Mouse (Mus musculus) forebrain, embryonic 10.5 days (tissue): ENCODE data around the gene Arsb. TPM values are rescaled to one million over a fixed set of nuclear protein-coding genes. Genes with fewer than 3 reads are reported as not detected.

ENCODE experiments used
- DNase-seq: peaks from one replicate; pipeline ENCODE4 v3.0.0-alpha.2; 2017; ENCODE audit warnings: low spot score; ENCODE audit errors: extremely low spot score
- H3K27ac ChIP-seq: fragments of 300-500 bp; sonication (generic); 2 replicates; pipeline ENCODE4 v1.5.1; 2016; ENCODE audit warnings: mild to moderate bottlenecking
- H3K27me3 ChIP-seq: fragments of 300-500 bp; sonication (generic); 2 replicates; pipeline ENCODE4 v1.6.1; 2016; ENCODE audit warnings: mild to moderate bottlenecking; ENCODE audit not compliant: poor library complexity, severe bottlenecking
- H3K36me3 ChIP-seq: fragments of 300-500 bp; sonication (generic); replicated peaks from 2 replicates; pipeline ENCODE4 v1.6.1; 2016; ENCODE audit warnings: mild to moderate bottlenecking, moderate library complexity
- H3K4me1 ChIP-seq: fragments of 300-500 bp; sonication (generic); 2 replicates; pipeline ENCODE4 v1.6.1; 2016
- H3K4me3 ChIP-seq: fragments of 300-500 bp; sonication (generic); 2 replicates; pipeline ENCODE4 v1.5.1; 2016; ENCODE audit warnings: mild to moderate bottlenecking, moderate library complexity
- H3K9me3 ChIP-seq: fragments of 300-500 bp; sonication (generic); 2 replicates; pipeline ENCODE4 v1.6.1; 2016; ENCODE audit warnings: mild to moderate bottlenecking, moderate library complexity
- whole genome bisulfite sequencing: fragments of 180-500 bp; shearing (Covaris S2); methylation state at CpG from one replicate; pipeline ENCODE4 v1.1.7; 2016; 5-methylcytosine and 5-hydroxymethylcytosine counted together
- polyA plus RNA-seq: library from polyadenylated mRNA; unstranded; fragments of >200 nt; fragmentation: Nextera tagmentation; extraction: Ambion mirVana; gene quantifications from 2 replicates; pipeline ENCODE4 v1.2.1, GENCODE M21; 2016

Gene Arsb
- polyA plus RNA-seq, 1 experiment from 2014 or later, result 4.1 TPM

DNA sequence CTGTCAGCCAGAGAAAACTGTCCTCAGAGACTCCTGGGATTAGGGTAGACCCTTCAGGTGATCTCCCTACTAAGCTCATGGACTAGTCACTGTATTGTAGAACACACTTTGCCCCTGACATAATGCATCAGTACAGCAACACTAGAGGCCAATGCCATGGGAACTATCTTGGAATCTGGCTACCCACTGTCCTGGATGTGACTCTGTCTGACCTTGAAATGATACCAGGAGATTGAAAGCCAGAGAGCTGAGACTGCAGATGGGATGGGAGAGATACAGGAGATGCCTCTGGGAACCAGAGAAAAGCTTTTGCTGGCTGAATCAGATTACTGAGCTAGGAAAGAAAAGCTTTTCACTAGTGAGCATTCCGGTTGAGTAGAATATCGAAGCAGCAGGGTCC is 130.7 kb downstream of the Arsb start:
- H3K27ac ChIP-seq, result no peak overlapping the region
- peaks cover 18% of the 10 kb centered on the region for H3K4me1 ChIP-seq
- H3K4me3 ChIP-seq, result no peak overlapping the region
- H3K9me3 ChIP-seq, result no peaks in the 10 kb centered on the region
- 85% methylated on average over 2 of the region's 2 CpGs for WGBS
- no peaks in the 10 kb centered on the region for H3K27me3 ChIP-seq
- no peaks in the 10 kb centered on the region for H3K36me3 ChIP-seq
- DNase-seq, result no peak

GRCm38 (mm10) chr13:93906552-93907245 is 135.3 kb downstream of the Arsb start:
- Histone ChIP-seq H3K4me3 (no peak overlapping the region), H3K4me1 (peaks cover 12% of the 10 kb centered on the region), H3K27ac (no peak overlapping the region), H3K9me3 (no peaks in the 10 kb centered on the region), H3K36me3 (no peaks in the 10 kb centered on the region), H3K27me3 (no peaks in the 10 kb centered on the region)
- no peak for DNase-seq
- 87% methylated on average over 10 of the region's 10 CpGs for WGBS

DNA sequence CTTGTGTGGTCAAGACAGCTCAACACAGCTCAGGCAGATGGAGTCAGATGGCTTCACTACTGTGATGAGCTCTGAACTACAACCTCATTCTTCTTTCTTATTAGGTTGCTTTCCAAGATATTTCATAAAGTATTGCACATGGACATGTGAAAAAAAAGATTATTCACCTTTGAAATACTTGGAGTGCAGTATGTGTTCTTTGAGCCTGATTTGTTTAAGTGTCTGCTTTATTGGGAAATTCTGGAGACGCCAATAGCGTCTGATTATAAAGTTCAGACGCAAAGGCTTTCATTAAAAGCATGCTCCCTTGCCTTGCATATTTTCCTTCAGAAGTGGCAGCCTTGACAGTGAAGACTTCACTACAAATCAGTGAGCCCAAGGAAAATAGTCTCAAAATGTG is 136.5 kb downstream of the Arsb start:
- H3K27me3 ChIP-seq, result no peaks in the 10 kb centered on the region
- WGBS, result 90% methylated on average over 3 of the region's 3 CpGs

DNA sequence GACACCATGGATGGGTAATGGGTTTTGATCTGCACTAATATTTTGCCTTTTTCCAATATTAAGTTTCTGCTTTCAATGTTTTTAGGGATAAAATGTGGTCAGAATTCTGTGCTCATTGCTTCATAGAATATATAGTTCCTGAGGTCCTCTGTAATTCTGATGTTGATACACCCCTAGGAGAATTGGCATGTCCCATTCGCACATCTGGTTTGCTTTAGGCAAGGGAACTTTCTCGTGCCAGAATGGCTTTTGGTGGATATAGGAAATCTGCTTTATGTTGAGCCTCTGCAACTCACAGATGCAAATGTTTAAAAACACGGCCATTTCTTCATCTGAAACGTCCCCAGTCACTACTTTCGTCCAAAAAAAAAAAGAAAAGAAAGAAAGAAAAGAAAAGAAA is 138.4 kb downstream of the Arsb start:
- no peak overlapping the region for H3K27ac ChIP-seq
- no peaks in the 10 kb centered on the region for H3K9me3 ChIP-seq
- H3K4me1 ChIP-seq, result peaks cover 13% of the 10 kb centered on the region
- H3K36me3 ChIP-seq, result no peaks in the 10 kb centered on the region
- H3K4me3 ChIP-seq, result no peak overlapping the region
- DNase-seq, result no peak
- no peaks in the 10 kb centered on the region for H3K27me3 ChIP-seq
- WGBS, result 70% methylated on average over 5 of the region's 5 CpGs

More for the DNA sequence above, 136.5 kb downstream of the Arsb start:
- Histone ChIP-seq H3K4me3 (no peak overlapping the region), H3K4me1 (peaks cover 13% of the 10 kb centered on the region), H3K9me3 (no peaks in the 10 kb centered on the region), H3K36me3 (no peaks in the 10 kb centered on the region), H3K27ac (no peak overlapping the region)
- no peak for DNase-seq

DNA sequence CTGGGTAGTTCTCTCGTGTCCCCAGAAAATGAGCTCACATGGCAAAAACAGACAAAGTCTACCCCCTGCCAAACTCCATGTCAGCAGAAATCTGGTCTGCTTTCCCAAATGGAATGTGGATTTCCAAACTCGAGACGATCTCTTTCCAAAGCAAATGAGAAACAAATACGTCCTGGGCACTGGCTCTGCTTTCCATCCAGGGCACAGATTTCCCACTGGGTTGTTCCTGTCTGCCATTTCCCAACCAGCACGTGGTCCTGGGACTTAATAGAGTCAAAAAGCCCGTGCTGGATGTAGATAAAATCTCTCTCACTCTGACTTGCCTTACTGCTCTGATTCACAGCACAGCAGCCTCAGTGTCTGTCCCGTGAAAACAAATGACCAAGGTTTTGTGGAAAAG is 139.6 kb downstream of the Arsb start:
- DNase-seq, result no peak

GRCm38 (mm10) chr13:93912326-93912915 is 141.0 kb downstream of the Arsb start:
- H3K27me3 ChIP-seq, result no peaks in the 10 kb centered on the region
- no peak overlapping the region for H3K4me3 ChIP-seq
- H3K36me3 ChIP-seq, result no peaks in the 10 kb centered on the region
- H3K27ac ChIP-seq, result no peak overlapping the region
- peaks cover 26% of the 10 kb centered on the region for H3K4me1 ChIP-seq
- WGBS, result 85% methylated on average over 5 of the region's 5 CpGs
- H3K9me3 ChIP-seq, result no peaks in the 10 kb centered on the region
- DNase-seq, result no peak

More for the DNA sequence above, 139.6 kb downstream of the Arsb start:
- Histone ChIP-seq H3K9me3 (no peaks in the 10 kb centered on the region), H3K27ac (no peak overlapping the region), H3K4me1 (peaks cover 20% of the 10 kb centered on the region), H3K4me3 (no peak overlapping the region), H3K36me3 (no peaks in the 10 kb centered on the region), H3K27me3 (no peaks in the 10 kb centered on the region)
- 67% methylated on average over 7 of the region's 7 CpGs for WGBS

- 89% methylated on average over 3 of the region's 3 CpGs for WGBS
- no peak for DNase-seq
- Histone ChIP-seq H3K27me3 (no peaks in the 10 kb centered on the region), H3K36me3 (no peaks in the 10 kb centered on the region), H3K9me3 (no peaks in the 10 kb centered on the region), H3K4me1 (peaks cover 35% of the 10 kb centered on the region), H3K27ac (no peak overlapping the region), H3K4me3 (no peak overlapping the region)
Measured at GRCm38 (mm10) chr13:93914206-93914605, 142.8 kb downstream of the Arsb start.

GRCm38 (mm10) chr13:93915641-93916570 is 144.5 kb downstream of the Arsb start:
- no peak for DNase-seq
- Histone ChIP-seq H3K4me3 (no peak overlapping the region), H3K9me3 (no peaks in the 10 kb centered on the region), H3K27me3 (no peaks in the 10 kb centered on the region), H3K27ac (no peak overlapping the region), H3K36me3 (no peaks in the 10 kb centered on the region), H3K4me1 (peaks cover 35% of the 10 kb centered on the region)
- WGBS, result 52% methylated on average over 16 of the region's 16 CpGs

- DNase-seq, result no peak
- H3K27ac ChIP-seq, result no peak overlapping the region
- H3K4me1 ChIP-seq, result peaks cover 26% of the 10 kb centered on the region
- H3K4me3 ChIP-seq, result no peak overlapping the region
- no peaks in the 10 kb centered on the region for H3K27me3 ChIP-seq
- WGBS, result 73% methylated on average over 3 of the region's 3 CpGs
- H3K36me3 ChIP-seq, result no peaks in the 10 kb centered on the region
- no peaks in the 10 kb centered on the region for H3K9me3 ChIP-seq
Measured at GRCm38 (mm10) chr13:93919536-93919935, 148.1 kb downstream of the Arsb start.

- Histone ChIP-seq H3K27me3 (no peaks in the 10 kb centered on the region), H3K9me3 (no peaks in the 10 kb centered on the region), H3K36me3 (no peaks in the 10 kb centered on the region), H3K4me1 (peaks cover 28% of the 10 kb centered on the region), H3K4me3 (no peak overlapping the region), H3K27ac (no peak overlapping the region)
- no peak for DNase-seq
- 75% methylated on average over 8 of the region's 8 CpGs for WGBS
Measured at GRCm38 (mm10) chr13:93920080-93920785, 148.8 kb downstream of the Arsb start.

GRCm38 (mm10) chr13:93920786-93921300 is 149.4 kb downstream of the Arsb start:
- Histone ChIP-seq H3K36me3 (no peaks in the 10 kb centered on the region), H3K4me3 (no peak overlapping the region), H3K9me3 (no peaks in the 10 kb centered on the region), H3K27ac (no peak overlapping the region), H3K4me1 (peaks cover 26% of the 10 kb centered on the region), H3K27me3 (no peaks in the 10 kb centered on the region)
- DNase-seq, result no peak
- 89% methylated on average over 4 of the region's 4 CpGs for WGBS

GRCm38 (mm10) chr13:93921831-93922565 is 150.6 kb downstream of the Arsb start:
- DNase-seq, result no peak
- Histone ChIP-seq H3K4me1 (peaks cover 23% of the 10 kb centered on the region), H3K9me3 (no peaks in the 10 kb centered on the region), H3K4me3 (no peak overlapping the region), H3K27me3 (no peaks in the 10 kb centered on the region), H3K36me3 (no peaks in the 10 kb centered on the region), H3K27ac (no peak overlapping the region)
- WGBS, result 88% methylated on average over 5 of the region's 5 CpGs
